Mouse (Mus musculus): ENCODE measurements around the gene Tuba3a. TPM values are rescaled to one million over a fixed set of nuclear protein-coding genes. Genes with fewer than 3 reads are reported as not detected.
"Not testable (repeated sequence)": the region's sequence is repeated elsewhere in the genome, so short reads cannot be mapped to it uniquely, and the experiment has no call there.

The Tuba3a gene
- total and polyA plus RNA-seq, 3 experiments = not detected

- no peaks in the 10 kb centered on the region for H3K36me3 ChIP-seq (replicated peaks in 1 of 2; ENCODE audit: control insufficient read depth in 1 of 2, insufficient read depth in 1 of 2, low read length in 1 of 2)
- no peak overlapping the region for H3K27ac ChIP-seq (ENCODE audit: insufficient read depth, low read depth)
- peaks cover 5% of the 10 kb centered on the region for H3K9me3 ChIP-seq (replicated peaks; ENCODE audit: low read length)
- no peaks in the 10 kb centered on the region for H3K79me2 ChIP-seq (replicated peaks; ENCODE audit: control insufficient read depth, extremely low read depth, insufficient read depth, poor library complexity, severe bottlenecking)
- dilution Hi-C loops (cut with MboI; ENCODE audit: extremely low pct_ligation_motif_present, extremely low pct_unique_long_range_greater_than_20kb, low sequenced_read_pairs) = no loop called here
- H3K4me1 ChIP-seq (ENCODE audit: control insufficient read depth in 1 of 2, insufficient read depth in 2 of 2) = no peaks in the 10 kb centered on the region
- DNase-seq (ENCODE audit: extremely low read depth) = no peak
- H3K4me3 ChIP-seq (replicated peaks in 1 of 3; ENCODE audit: low read depth in 2 of 3, low read length in 2 of 3, poor library complexity in 1 of 3) = no peak overlapping the region
- H3K27me3 ChIP-seq (replicated peaks) = peaks cover 79% of the 10 kb centered on the region
- TF ChIP-seq ZNF384 (IDR thresholded peaks at IDR 0.05; ENCODE audit: low read depth, low read length) (no peak), MYC (IDR thresholded peaks at IDR 0.05; ENCODE audit: low read depth, low read length) (no peak), JUND (conservative IDR thresholded peaks at IDR 0.05; ENCODE audit: low read depth, low read length) (no peak), ZKSCAN1 (IDR thresholded peaks at IDR 0.05; ENCODE audit: borderline replicate concordance, low read depth, low read length) (no peak), GABPA (IDR thresholded peaks at IDR 0.05; ENCODE audit: insufficient replicate concordance, low read depth, low read length) (no peak), ZMIZ1 (IDR thresholded peaks at IDR 0.05; ENCODE audit: low read depth, low read length) (no peak), BHLHE40 (IDR thresholded peaks at IDR 0.05; ENCODE audit: low read depth, low read length) (no peak)
- H3K4me2 ChIP-seq (ENCODE audit: insufficient read depth, low read depth, poor library complexity, severe bottlenecking) = no peak overlapping the region
- no peak overlapping the region for H3K9ac ChIP-seq (ENCODE audit: insufficient read depth, low read depth)
- in situ Hi-C loops (cut with MboI; ENCODE audit: low pct_ligation_motif_present, low pct_unique_long_range_greater_than_20kb, low sequenced_read_pairs) = no loop called here
Measured at GRCm38 (mm10) chr6:125307091-125307490, 21.2 kb upstream of the Tuba3a start.

GRCm38 (mm10) chr6:125305465-125305864 is 19.6 kb upstream of the Tuba3a start:
- Histone ChIP-seq H3K4me1 (ENCODE audit: control insufficient read depth in 1 of 2, insufficient read depth in 2 of 2) (no peaks in the 10 kb centered on the region), H3K4me3 (replicated peaks in 1 of 3; ENCODE audit: low read depth in 2 of 3, low read length in 2 of 3, poor library complexity in 1 of 3) (no peak overlapping the region), H3K9ac (ENCODE audit: insufficient read depth, low read depth) (no peak overlapping the region), H3K79me2 (replicated peaks; ENCODE audit: control insufficient read depth, extremely low read depth, insufficient read depth, poor library complexity, severe bottlenecking) (no peaks in the 10 kb centered on the region), H3K4me2 (ENCODE audit: insufficient read depth, low read depth, poor library complexity, severe bottlenecking) (no peak overlapping the region), H3K27ac (ENCODE audit: insufficient read depth, low read depth) (no peak overlapping the region), H3K36me3 (replicated peaks in 1 of 2; ENCODE audit: control insufficient read depth in 1 of 2, insufficient read depth in 1 of 2, low read length in 1 of 2) (no peaks in the 10 kb centered on the region), H3K27me3 (replicated peaks) (peaks cover 76% of the 10 kb centered on the region), H3K9me3 (replicated peaks; ENCODE audit: low read length) (peaks cover 5% of the 10 kb centered on the region)
- DNase-seq (ENCODE audit: extremely low read depth) = no peak
- in situ Hi-C loops (cut with MboI; ENCODE audit: low pct_ligation_motif_present, low pct_unique_long_range_greater_than_20kb, low sequenced_read_pairs) (no loop called here), dilution Hi-C loops (cut with MboI; ENCODE audit: extremely low pct_ligation_motif_present, extremely low pct_unique_long_range_greater_than_20kb, low sequenced_read_pairs) (no loop called here)
- no peak for TF ChIP-seq USF1 (IDR thresholded peaks at IDR 0.05; ENCODE audit: low read depth, low read length)
- TF ChIP-seq IRF4 (IDR thresholded peaks at IDR 0.05; ENCODE audit: low read depth, low read length) = no peak
- no peak for TF ChIP-seq EP300 (IDR thresholded peaks at IDR 0.05; ENCODE audit: low read length)
- TF ChIP-seq KAT2A (IDR thresholded peaks at IDR 0.05; ENCODE audit: insufficient replicate concordance, low read length) = no peak
- no peak for TF ChIP-seq MYC (IDR thresholded peaks at IDR 0.05; ENCODE audit: low read depth, low read length)
- TF ChIP-seq PAX5 (IDR thresholded peaks at IDR 0.05; ENCODE audit: low read length) = no peak
- TF ChIP-seq ZKSCAN1 (IDR thresholded peaks at IDR 0.05; ENCODE audit: borderline replicate concordance, low read depth, low read length) = no peak
- no peak for TF ChIP-seq HCFC1 (IDR thresholded peaks at IDR 0.05; ENCODE audit: low read depth, low read length)
- TF ChIP-seq ZMIZ1 (IDR thresholded peaks at IDR 0.05; ENCODE audit: low read depth, low read length) = no peak
- no peak for TF ChIP-seq SIN3A (IDR thresholded peaks at IDR 0.05; ENCODE audit: low read length)
- no peak for TF ChIP-seq MEF2A (IDR thresholded peaks at IDR 0.05; ENCODE audit: borderline replicate concordance, low read depth, low read length)
- TF ChIP-seq POLR2A (IDR thresholded peaks at IDR 0.05; ENCODE audit: low read depth, low read length) = no peak
- TF ChIP-seq BHLHE40 (IDR thresholded peaks at IDR 0.05; ENCODE audit: low read depth, low read length) = no peak
- no peak for TF ChIP-seq POLR2AphosphoS2 (IDR thresholded peaks at IDR 0.05; ENCODE audit: low read depth, low read length)
- no peak for TF ChIP-seq TBP (conservative IDR thresholded peaks at IDR 0.05; ENCODE audit: low read depth, low read length)

- H3K27ac ChIP-seq (ENCODE audit: insufficient read depth, low read depth); H3K79me2 ChIP-seq (replicated peaks; ENCODE audit: control insufficient read depth, extremely low read depth, insufficient read depth, poor library complexity, severe bottlenecking); in situ Hi-C loops (cut with MboI; ENCODE audit: low pct_ligation_motif_present, low pct_unique_long_range_greater_than_20kb, low sequenced_read_pairs); H3K9me3 ChIP-seq (replicated peaks; ENCODE audit: low read length); H3K4me3 ChIP-seq (replicated peaks in 1 of 3; ENCODE audit: low read depth in 2 of 3, low read length in 2 of 3, poor library complexity in 1 of 3); H3K9ac ChIP-seq (ENCODE audit: insufficient read depth, low read depth); H3K4me2 ChIP-seq (ENCODE audit: insufficient read depth, low read depth, poor library complexity, severe bottlenecking); dilution Hi-C loops (cut with MboI; ENCODE audit: extremely low pct_ligation_motif_present, extremely low pct_unique_long_range_greater_than_20kb, low sequenced_read_pairs); H3K36me3 ChIP-seq (replicated peaks in 1 of 2; ENCODE audit: control insufficient read depth in 1 of 2, insufficient read depth in 1 of 2, low read length in 1 of 2); H3K4me1 ChIP-seq (ENCODE audit: control insufficient read depth in 1 of 2, insufficient read depth in 2 of 2); DNase-seq (ENCODE audit: extremely low read depth): not testable (repeated sequence)
- peaks cover 76% of the 10 kb centered on the region for H3K27me3 ChIP-seq (replicated peaks)
Measured at GRCm38 (mm10) chr6:125304408-125304807, 18.6 kb upstream of the Tuba3a start.

All from CH12.LX (cell line).